Mouse (Mus musculus): ENCODE measurements around the gene Abcc3.
A peak's percentile ranks its signal among the peaks of the same experiment; 100 is the strongest.

- TF ChIP-seq EP300 (IDR thresholded peaks at IDR 0.05): peak; percentile 48; the same call in 1 of the 2 replicates
- TF ChIP-seq CTCF (IDR thresholded peaks at IDR 0.05): no peak
Observed at GRCm38 (mm10) chr11:94350337-94350736, 42.5 kb downstream of the Abcc3 start.
